Mouse (Mus musculus) liver, adult 2 months (tissue): ENCODE measurements around the gene Kcnj11.

Experiments used
- CTCF ChIP-seq: fragments of 200-500 bp; IDR thresholded peaks from 2 replicates; pipeline ENCODE4 v1.5.1; 2011; ENCODE audit warnings: low read depth, low read length, control low read depth
- POLR2A ChIP-seq: fragments of 200-500 bp; IDR thresholded peaks from 2 replicates; pipeline ENCODE4 v1.6.1; 2011; ENCODE audit warnings: low read length, control low read depth; ENCODE audit not compliant: insufficient read depth; ENCODE audit errors: extremely low read depth

DNA sequence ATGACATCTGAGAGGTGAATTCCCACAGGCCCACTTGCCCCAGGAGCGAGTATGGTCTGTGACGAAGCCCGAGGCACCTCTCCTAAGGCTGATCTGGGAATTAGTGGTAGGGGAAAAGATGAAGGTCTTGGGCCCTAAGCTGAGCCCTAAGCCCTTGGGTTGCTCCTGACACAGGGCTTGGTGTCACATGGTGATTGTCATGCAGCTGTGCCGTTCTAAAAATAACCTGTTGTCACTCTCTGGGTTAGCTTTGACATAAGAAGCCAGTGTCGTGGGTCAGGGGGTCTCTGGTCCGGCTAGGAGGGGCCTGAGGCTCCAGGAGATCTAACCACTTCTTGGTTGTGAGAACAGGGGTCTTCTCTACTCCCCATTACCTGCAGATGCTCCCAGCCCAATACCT lies 11.4 kb upstream of the Kcnj11 start:
- no peak for TF ChIP-seq CTCF
- TF ChIP-seq POLR2A = no peak
